Mouse (Mus musculus) E14TG2a.4 (cell line): Measurements from ENCODE around the gene Pakap.
A peak's percentile ranks its signal among the peaks of the same experiment; 100 is the strongest.

Experiments
- CTCF ChIP-seq: conservative IDR thresholded peaks from 2 replicates; pipeline ENCODE4 v1.5.1; 2014; ENCODE audit warnings: low read length
- NANOG ChIP-seq: IDR thresholded peaks from 2 replicates; pipeline ENCODE4 v1.6.1; 2014; ENCODE audit warnings: borderline replicate concordance, low read length, mixed read lengths
- POU5F1 ChIP-seq: IDR thresholded peaks from 2 replicates; pipeline ENCODE4 v1.6.1; 2014; ENCODE audit warnings: low read length, borderline replicate concordance

GRCm38 (mm10) chr4:57919494-57920423, 351.8 kb downstream of the Pakap start:
- TF ChIP-seq CTCF: no peak
- peak; percentile 23; the same call in 1 of the 2 replicates for TF ChIP-seq NANOG
- no peak for TF ChIP-seq POU5F1
